Mouse (Mus musculus): ENCODE results near the gene Zfp985.

DNA sequence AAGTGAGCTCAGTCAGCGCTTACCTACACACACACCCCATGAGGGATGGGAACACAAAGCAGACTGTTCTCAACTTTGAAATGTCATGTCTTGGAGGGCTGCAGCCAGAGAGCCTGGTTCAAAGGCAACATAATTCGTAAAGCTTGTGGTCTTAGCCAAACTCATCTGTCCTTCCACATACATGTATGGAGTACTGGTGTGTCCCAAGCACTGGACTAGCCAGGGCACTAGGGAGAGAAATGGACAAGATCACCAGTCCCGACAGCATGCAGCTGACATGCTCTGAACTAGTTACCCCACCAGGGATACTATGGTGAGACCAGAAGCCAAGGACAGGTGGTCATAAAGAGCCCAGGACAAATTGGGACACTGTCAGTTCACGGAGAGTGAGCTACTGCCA, 50.7 kb downstream of the Zfp985 start:
- TF ChIP-seq POLR2A (IDR thresholded peaks at IDR 0.05; ENCODE audit: borderline replicate concordance, extremely low read depth, insufficient read depth, insufficient read length, poor library complexity, severe bottlenecking) (no peak), CTCF (IDR thresholded peaks at IDR 0.05; ENCODE audit: borderline replicate concordance, extremely low read depth, insufficient read depth, insufficient read length) (no peak)
